Mouse (Mus musculus): ENCODE measurements around the gene Fhad1. TPM values are rescaled to one million over a fixed set of nuclear protein-coding genes. Genes with fewer than 3 reads are reported as not detected.

Gene Fhad1
- total and polyA plus RNA-seq, 3 experiments: 4.8 to 8.6 (median 5.5) TPM

GRCm38 (mm10) chr4:141952114-141952513 is 62.8 kb downstream of the Fhad1 start:
- H3K4me2 ChIP-seq (ENCODE audit: insufficient read depth, low read depth, poor library complexity, severe bottlenecking): peak overlapping the region; percentile 96
- dilution Hi-C loops (cut with MboI; ENCODE audit: extremely low pct_ligation_motif_present, extremely low pct_unique_long_range_greater_than_20kb, low sequenced_read_pairs) (no loop called here), in situ Hi-C loops (cut with MboI; ENCODE audit: low pct_ligation_motif_present, low pct_unique_long_range_greater_than_20kb, low sequenced_read_pairs) (loop anchor here (10.0 to 25.0 kb wide), 2 partner anchors 337 to 540 kb away; partner anchors contain the start of genes Clcnkb, Hspb7 and Tmem82)
- peak overlapping the region; percentile 97 for H3K27ac ChIP-seq (ENCODE audit: insufficient read depth, low read depth)
- peak overlapping the region; percentile 20; the same call in 1 of the 2 replicates for H3K9ac ChIP-seq (ENCODE audit: insufficient read depth, low read depth)
- H3K79me2 ChIP-seq (replicated peaks; ENCODE audit: control insufficient read depth, extremely low read depth, insufficient read depth, poor library complexity, severe bottlenecking): no peaks in the 10 kb centered on the region
- peak overlapping the region in 1 of 3 experiments; percentile 13 for H3K4me3 ChIP-seq (replicated peaks in 1 of 3; ENCODE audit: low read depth in 2 of 3, low read length in 2 of 3, poor library complexity in 1 of 3)
- DNase-seq (ENCODE audit: extremely low read depth): peak; percentile 94
- peaks cover 4% of the 10 kb centered on the region for H3K9me3 ChIP-seq (replicated peaks; ENCODE audit: low read length)
- peak; percentile 93 for TF ChIP-seq TCF12 (IDR thresholded peaks at IDR 0.05; ENCODE audit: low read depth, low read length)
- TF ChIP-seq JUND (conservative IDR thresholded peaks at IDR 0.05; ENCODE audit: low read depth, low read length): 0 out of 2 replicates have a peak, but pooled peaks have one; percentile 51
- no peak for TF ChIP-seq USF2 (conservative IDR thresholded peaks at IDR 0.05; ENCODE audit: low read depth, low read length)
- TF ChIP-seq TBP (conservative IDR thresholded peaks at IDR 0.05; ENCODE audit: low read depth, low read length): 0 out of 2 replicates have a peak, but pooled peaks have one; percentile 48
- TF ChIP-seq JUN (IDR thresholded peaks at IDR 0.05; ENCODE audit: insufficient read depth, low read depth, low read length): peak; percentile 70
- no peak; the same call in none of the 2 replicates for TF ChIP-seq SIN3A (IDR thresholded peaks at IDR 0.05; ENCODE audit: low read length)
- 0 out of 2 replicates have a peak, but pooled peaks have one; percentile 18 for TF ChIP-seq POLR2A (IDR thresholded peaks at IDR 0.05; ENCODE audit: low read depth, low read length)
- peak; percentile 100 for TF ChIP-seq ETS1 (conservative IDR thresholded peaks at IDR 0.05; ENCODE audit: low read depth, low read length)
- TF ChIP-seq ELF1 (IDR thresholded peaks at IDR 0.05; ENCODE audit: low read depth, low read length): peak; percentile 52; the same call in 1 of the 2 replicates
- peak; percentile 89 for TF ChIP-seq MYC (IDR thresholded peaks at IDR 0.05; ENCODE audit: low read depth, low read length)
- TF ChIP-seq ZMIZ1 (IDR thresholded peaks at IDR 0.05; ENCODE audit: low read depth, low read length): no peak
- TF ChIP-seq NELFE (IDR thresholded peaks at IDR 0.05; ENCODE audit: low read depth, low read length): no peak
- TF ChIP-seq USF1 (IDR thresholded peaks at IDR 0.05; ENCODE audit: low read depth, low read length): no peak
- peak; percentile 74; the same call in 1 of the 2 replicates for TF ChIP-seq CHD2 (IDR thresholded peaks at IDR 0.05; ENCODE audit: low read length)
- TF ChIP-seq IRF4 (IDR thresholded peaks at IDR 0.05; ENCODE audit: low read depth, low read length): peak; percentile 89
- no peak for TF ChIP-seq ZC3H11A (IDR thresholded peaks at IDR 0.05; ENCODE audit: low read depth, low read length)
- TF ChIP-seq MEF2A (IDR thresholded peaks at IDR 0.05; ENCODE audit: borderline replicate concordance, low read depth, low read length): peak; percentile 99
- TF ChIP-seq RCOR1 (conservative IDR thresholded peaks at IDR 0.05; ENCODE audit: low read depth, low read length): peak; percentile 38; the same call in 1 of the 2 replicates
- TF ChIP-seq BHLHE40 (IDR thresholded peaks at IDR 0.05; ENCODE audit: low read depth, low read length): peak; percentile 98
- peak; percentile 87 for TF ChIP-seq EP300 (IDR thresholded peaks at IDR 0.05; ENCODE audit: low read length)
- no peak for TF ChIP-seq CTCF (conservative IDR thresholded peaks at IDR 0.05 in 1 of 2, IDR thresholded peaks at IDR 0.05 in 1 of 2; ENCODE audit: low read depth in 2 of 2, low read length in 2 of 2)
- no peak for TF ChIP-seq NRF1 (IDR thresholded peaks at IDR 0.05; ENCODE audit: low read depth, low read length)
- TF ChIP-seq UBTF (IDR thresholded peaks at IDR 0.05; ENCODE audit: low read depth, low read length): no peak
- peak; percentile 79 for TF ChIP-seq MAZ (IDR thresholded peaks at IDR 0.05; ENCODE audit: low read depth, low read length)
- peak; percentile 47; the same call in 1 of the 2 replicates for TF ChIP-seq MAX (IDR thresholded peaks at IDR 0.05; ENCODE audit: low read length)
- peak; percentile 77 for TF ChIP-seq MAFK (IDR thresholded peaks at IDR 0.05; ENCODE audit: insufficient replicate concordance, low read length)
- H3K36me3 ChIP-seq (replicated peaks in 1 of 2; ENCODE audit: control insufficient read depth in 1 of 2, insufficient read depth in 1 of 2, low read length in 1 of 2): peaks cover 0 to 28% of the 10 kb centered on the region in 2 experiments
- H3K4me1 ChIP-seq (ENCODE audit: control insufficient read depth in 1 of 2, insufficient read depth in 2 of 2): peaks cover 36 to 54% of the 10 kb centered on the region in 2 experiments
- H3K27me3 ChIP-seq (replicated peaks): no peaks in the 10 kb centered on the region
